Mouse (Mus musculus): ENCODE measurements around the gene Smyd2. TPM values are rescaled to one million over a fixed set of nuclear protein-coding genes. Genes with fewer than 3 reads are reported as not detected.

Smyd2 gene
- polyA plus RNA-seq, 1 experiment from 2014 or later: 98.4 TPM

- H3K4me1 ChIP-seq: no peaks in the 10 kb centered on the region
- no peak overlapping the region for H3K27ac ChIP-seq
- no peak for ATAC-seq (ENCODE audit: insufficient number of reproducible peaks, insufficient read depth, low FRiP score, low TSS enrichment, low read depth)
- no peaks in the 10 kb centered on the region for H3K27me3 ChIP-seq
- no peaks in the 10 kb centered on the region for H3K36me3 ChIP-seq
- 68% methylated on average over 7 of the region's 7 CpGs for WGBS
- H3K9me3 ChIP-seq: no peaks in the 10 kb centered on the region
- no peak overlapping the region for H3K9ac ChIP-seq
- H3K4me3 ChIP-seq: no peak overlapping the region
- H3K4me2 ChIP-seq: no peak overlapping the region
Observed at GRCm38 (mm10) chr1:189932976-189933375, 10.8 kb upstream of the Smyd2 start.

- Histone ChIP-seq H3K4me3 (no peak overlapping the region), H3K27ac (no peak overlapping the region), H3K4me2 (no peak overlapping the region), H3K4me1 (no peaks in the 10 kb centered on the region), H3K27me3 (no peaks in the 10 kb centered on the region), H3K36me3 (no peaks in the 10 kb centered on the region), H3K9me3 (no peaks in the 10 kb centered on the region), H3K9ac (no peak overlapping the region)
- WGBS: 72% methylated on average over 12 of the region's 12 CpGs
- no peak for ATAC-seq (ENCODE audit: insufficient number of reproducible peaks, insufficient read depth, low FRiP score, low TSS enrichment, low read depth)
Observed at GRCm38 (mm10) chr1:189932190-189932589, 10.0 kb upstream of the Smyd2 start.

GRCm38 (mm10) chr1:189929896-189930295 lies 7.7 kb upstream of the Smyd2 start:
- H3K27me3 ChIP-seq: no peaks in the 10 kb centered on the region
- no peaks in the 10 kb centered on the region for H3K4me1 ChIP-seq
- H3K36me3 ChIP-seq: no peaks in the 10 kb centered on the region
- H3K4me3 ChIP-seq: no peak overlapping the region
- no peak overlapping the region for H3K9ac ChIP-seq
- H3K4me2 ChIP-seq: no peak overlapping the region
- ATAC-seq (ENCODE audit: insufficient number of reproducible peaks, insufficient read depth, low FRiP score, low TSS enrichment, low read depth): no peak
- WGBS: 57% methylated on average over 4 of the region's 4 CpGs
- no peaks in the 10 kb centered on the region for H3K9me3 ChIP-seq
- H3K27ac ChIP-seq: no peak overlapping the region

GRCm38 (mm10) chr1:189927644-189928043 lies 5.5 kb upstream of the Smyd2 start:
- WGBS: 11% methylated on average over 6 of the region's 6 CpGs
- peaks cover 11% of the 10 kb centered on the region for H3K4me1 ChIP-seq
- no peak overlapping the region for H3K27ac ChIP-seq
- H3K27me3 ChIP-seq: 0 out of 2 replicates have a peak, but pooled peaks cover 5% of the 10 kb centered on the region
- H3K36me3 ChIP-seq: no peaks in the 10 kb centered on the region
- H3K4me3 ChIP-seq: no peak overlapping the region
- H3K9ac ChIP-seq: no peak overlapping the region
- no peak overlapping the region for H3K4me2 ChIP-seq
- ATAC-seq (ENCODE audit: insufficient number of reproducible peaks, insufficient read depth, low FRiP score, low TSS enrichment, low read depth): no peak
- H3K9me3 ChIP-seq: no peaks in the 10 kb centered on the region

- H3K9ac ChIP-seq: no peak overlapping the region
- H3K4me2 ChIP-seq: no peak overlapping the region
- H3K36me3 ChIP-seq: no peaks in the 10 kb centered on the region
- H3K27me3 ChIP-seq: 0 out of 2 replicates have a peak, but pooled peaks cover 5% of the 10 kb centered on the region
- no peak overlapping the region for H3K27ac ChIP-seq
- WGBS: 73% methylated on average over 8 of the region's 8 CpGs
- H3K9me3 ChIP-seq: no peaks in the 10 kb centered on the region
- no peak for ATAC-seq (ENCODE audit: insufficient number of reproducible peaks, insufficient read depth, low FRiP score, low TSS enrichment, low read depth)
- peaks cover 14% of the 10 kb centered on the region for H3K4me1 ChIP-seq
- H3K4me3 ChIP-seq: no peak overlapping the region
Observed at GRCm38 (mm10) chr1:189926279-189926678, 4.1 kb upstream of the Smyd2 start.

GRCm38 (mm10) chr1:189923871-189924568 lies 1.9 kb upstream of the Smyd2 start:
- Histone ChIP-seq H3K9me3 (no peaks in the 10 kb centered on the region), H3K27me3 (0 out of 2 replicates have a peak, but pooled peaks cover 5% of the 10 kb centered on the region), H3K4me1 (peaks cover 26% of the 10 kb centered on the region), H3K9ac (no peak overlapping the region), H3K4me3 (no peak overlapping the region), H3K36me3 (no peaks in the 10 kb centered on the region), H3K27ac (no peak overlapping the region), H3K4me2 (no peak overlapping the region)
- ATAC-seq (ENCODE audit: insufficient number of reproducible peaks, insufficient read depth, low FRiP score, low TSS enrichment, low read depth): no peak
- 72% methylated on average over 22 of the region's 22 CpGs for WGBS

GRCm38 (mm10) chr1:189923157-189923556 lies 994 bp upstream of the Smyd2 start:
- peaks cover 33% of the 10 kb centered on the region for H3K4me1 ChIP-seq
- no peak overlapping the region for H3K27ac ChIP-seq
- H3K4me2 ChIP-seq: peak overlapping the region; percentile 68; the same call in 1 of the 2 replicates
- 0 out of 2 replicates have a peak, but pooled peaks cover 5% of the 10 kb centered on the region for H3K27me3 ChIP-seq
- H3K4me3 ChIP-seq: no peak overlapping the region
- WGBS: 74% methylated on average over 4 of the region's 4 CpGs
- ATAC-seq (ENCODE audit: insufficient number of reproducible peaks, insufficient read depth, low FRiP score, low TSS enrichment, low read depth): no peak
- no peak overlapping the region for H3K9ac ChIP-seq
- H3K36me3 ChIP-seq: no peaks in the 10 kb centered on the region
- H3K9me3 ChIP-seq: no peaks in the 10 kb centered on the region

GRCm38 (mm10) chr1:189922721-189923120 lies 558 bp upstream of the Smyd2 start:
- Histone ChIP-seq H3K4me2 (peak overlapping the region; percentile 68), H3K4me3 (peak overlapping the region; percentile 80), H3K27me3 (0 out of 2 replicates have a peak, but pooled peaks cover 5% of the 10 kb centered on the region), H3K9ac (peak overlapping the region; percentile 87), H3K9me3 (no peaks in the 10 kb centered on the region), H3K36me3 (no peaks in the 10 kb centered on the region), H3K4me1 (peaks cover 36% of the 10 kb centered on the region), H3K27ac (no peak overlapping the region; the same call in 1 of the 2 replicates)
- no peak for ATAC-seq (ENCODE audit: insufficient number of reproducible peaks, insufficient read depth, low FRiP score, low TSS enrichment, low read depth)
- WGBS: 8% methylated on average over 9 of the region's 9 CpGs

- 6% methylated on average over 4 of the region's 4 CpGs for WGBS
- H3K27me3 ChIP-seq: 0 out of 2 replicates have a peak, but pooled peaks cover 5% of the 10 kb centered on the region
- H3K4me3 ChIP-seq: peak overlapping the region; percentile 80
- H3K36me3 ChIP-seq: no peaks in the 10 kb centered on the region
- peak; percentile 9; the same call in 1 of the 2 replicates for ATAC-seq (ENCODE audit: insufficient number of reproducible peaks, insufficient read depth, low FRiP score, low TSS enrichment, low read depth)
- no peaks in the 10 kb centered on the region for H3K9me3 ChIP-seq
- H3K4me1 ChIP-seq: peaks cover 47% of the 10 kb centered on the region
- peak overlapping the region; percentile 87 for H3K9ac ChIP-seq
- 0 out of 2 replicates have a peak overlapping the region, but pooled peaks have one; percentile 68 for H3K27ac ChIP-seq
- peak overlapping the region; percentile 68 for H3K4me2 ChIP-seq
Observed at GRCm38 (mm10) chr1:189921568-189921817, 670 bp downstream of the Smyd2 start.

- peaks cover 48% of the 10 kb centered on the region for H3K4me1 ChIP-seq
- H3K9ac ChIP-seq: peak overlapping the region; percentile 87
- H3K4me2 ChIP-seq: peak overlapping the region; percentile 68
- 0 out of 2 replicates have a peak, but pooled peaks cover 5% of the 10 kb centered on the region for H3K27me3 ChIP-seq
- H3K4me3 ChIP-seq: peak overlapping the region; percentile 80
- 49% methylated on average over 28 of the region's 28 CpGs for WGBS
- H3K9me3 ChIP-seq: no peaks in the 10 kb centered on the region
- H3K36me3 ChIP-seq: no peaks in the 10 kb centered on the region
- H3K27ac ChIP-seq: no peak overlapping the region
- ATAC-seq (ENCODE audit: insufficient number of reproducible peaks, insufficient read depth, low FRiP score, low TSS enrichment, low read depth): 0 out of 2 replicates have a peak, but pooled peaks have one; percentile 6
Observed at GRCm38 (mm10) chr1:189920701-189921567, 1.2 kb downstream of the Smyd2 start.

GRCm38 (mm10) chr1:189919756-189920155 lies 2.4 kb downstream of the Smyd2 start:
- Histone ChIP-seq H3K9ac (no peak overlapping the region), H3K4me3 (no peak overlapping the region), H3K27ac (no peak overlapping the region), H3K27me3 (0 out of 2 replicates have a peak, but pooled peaks cover 5% of the 10 kb centered on the region), H3K9me3 (no peaks in the 10 kb centered on the region), H3K36me3 (no peaks in the 10 kb centered on the region), H3K4me2 (no peak overlapping the region), H3K4me1 (peaks cover 50% of the 10 kb centered on the region)
- 70% methylated on average over 3 of the region's 3 CpGs for WGBS
- no peak for ATAC-seq (ENCODE audit: insufficient number of reproducible peaks, insufficient read depth, low FRiP score, low TSS enrichment, low read depth)
